Mouse (Mus musculus): Measurements from ENCODE around the gene Ankmy1.
A peak's percentile ranks its signal among the peaks of the same experiment; 100 is the strongest.

Ankmy1 gene

GRCm38 (mm10) chr1:92902786-92903185 lies at the start of gene Ankmy1:
Gene Ankmy1 (minus strand): TSS chr1:92902906.
- peak; percentile 46 to 64 for DNase-seq

- DNase-seq, result no peak
These were observed 47.9 kb upstream of the Ankmy1 start, which contains the start of gene Gpr35 for GRCm38 (mm10) chr1:92950607-92951006. Gene Gpr35 (plus strand): TSS chr1:92950865.

- no peak for DNase-seq
These were observed 46.7 kb upstream of the Ankmy1 start for GRCm38 (mm10) chr1:92949426-92949825.

- DNase-seq, result no peak
These were observed 45.3 kb upstream of the Ankmy1 start for GRCm38 (mm10) chr1:92947966-92948365.

- DNase-seq, result no peak
These were observed 40.7 kb upstream of the Ankmy1 start for GRCm38 (mm10) chr1:92943219-92943989.

GRCm38 (mm10) chr1:92939746-92940145 lies 37.0 kb upstream of the Ankmy1 start:
- no peak for DNase-seq

GRCm38 (mm10) chr1:92937797-92938196 lies 35.1 kb upstream of the Ankmy1 start:
- DNase-seq, result no peak

GRCm38 (mm10) chr1:92936467-92936866 lies 33.8 kb upstream of the Ankmy1 start:
- peak; percentile 33 to 58 for DNase-seq

GRCm38 (mm10) chr1:92935977-92936376 lies 33.3 kb upstream of the Ankmy1 start:
- DNase-seq, result no peak

- DNase-seq, result peak in 1 of 2 experiments; percentile 30
These were observed 32.6 kb upstream of the Ankmy1 start for GRCm38 (mm10) chr1:92935054-92935962.

- peak; percentile 96 for DNase-seq
These were observed 31.6 kb upstream of the Ankmy1 start, which contains the start of gene Capn10 for GRCm38 (mm10) chr1:92934182-92934827. Gene Capn10 (plus strand): TSS chr1:92934376.

- no peak for DNase-seq
These were observed 30.9 kb upstream of the Ankmy1 start for GRCm38 (mm10) chr1:92933611-92934010.

- DNase-seq, result peak; percentile 81 to 87
These were observed 27.5 kb upstream of the Ankmy1 start for GRCm38 (mm10) chr1:92930171-92930706.

- DNase-seq, result no peak
These were observed 18.8 kb upstream of the Ankmy1 start for GRCm38 (mm10) chr1:92921496-92921895.

- no peak for DNase-seq
These were observed 17.9 kb upstream of the Ankmy1 start for GRCm38 (mm10) chr1:92920474-92921200.

GRCm38 (mm10) chr1:92919775-92920174 lies 17.1 kb upstream of the Ankmy1 start:
- no peak for DNase-seq

GRCm38 (mm10) chr1:92919151-92919550 lies 16.4 kb upstream of the Ankmy1 start:
- no peak for DNase-seq

GRCm38 (mm10) chr1:92916725-92917124 lies 14.0 kb upstream of the Ankmy1 start:
- DNase-seq, result no peak

- DNase-seq, result no peak
These were observed 12.3 kb upstream of the Ankmy1 start for GRCm38 (mm10) chr1:92914993-92915392.

GRCm38 (mm10) chr1:92914239-92914638 lies 11.5 kb upstream of the Ankmy1 start:
- no peak for DNase-seq

- no peak for DNase-seq
These were observed 9.6 kb upstream of the Ankmy1 start for GRCm38 (mm10) chr1:92912286-92912685.

- DNase-seq, result no peak
These were observed 9.0 kb upstream of the Ankmy1 start for GRCm38 (mm10) chr1:92911721-92912138.

Measured in kidney, adult 8-10 months (tissue).